Mouse (Mus musculus) lung, adult 2 months (tissue): ENCODE measurements around the gene Syce1l.

Experiments
- CTCF ChIP-seq: fragments of 200-500 bp; IDR thresholded peaks from 2 replicates; pipeline ENCODE4 v1.5.1; 2011; ENCODE audit warnings: mild to moderate bottlenecking, low read length, control low read depth; ENCODE audit not compliant: insufficient read depth
- POLR2A ChIP-seq: fragments of 200-500 bp; IDR thresholded peaks from 2 replicates; pipeline ENCODE4 v1.6.1; 2011; ENCODE audit warnings: low read depth, mild to moderate bottlenecking, control low read depth, low read length, borderline replicate concordance; ENCODE audit errors: extremely low read depth

DNA sequence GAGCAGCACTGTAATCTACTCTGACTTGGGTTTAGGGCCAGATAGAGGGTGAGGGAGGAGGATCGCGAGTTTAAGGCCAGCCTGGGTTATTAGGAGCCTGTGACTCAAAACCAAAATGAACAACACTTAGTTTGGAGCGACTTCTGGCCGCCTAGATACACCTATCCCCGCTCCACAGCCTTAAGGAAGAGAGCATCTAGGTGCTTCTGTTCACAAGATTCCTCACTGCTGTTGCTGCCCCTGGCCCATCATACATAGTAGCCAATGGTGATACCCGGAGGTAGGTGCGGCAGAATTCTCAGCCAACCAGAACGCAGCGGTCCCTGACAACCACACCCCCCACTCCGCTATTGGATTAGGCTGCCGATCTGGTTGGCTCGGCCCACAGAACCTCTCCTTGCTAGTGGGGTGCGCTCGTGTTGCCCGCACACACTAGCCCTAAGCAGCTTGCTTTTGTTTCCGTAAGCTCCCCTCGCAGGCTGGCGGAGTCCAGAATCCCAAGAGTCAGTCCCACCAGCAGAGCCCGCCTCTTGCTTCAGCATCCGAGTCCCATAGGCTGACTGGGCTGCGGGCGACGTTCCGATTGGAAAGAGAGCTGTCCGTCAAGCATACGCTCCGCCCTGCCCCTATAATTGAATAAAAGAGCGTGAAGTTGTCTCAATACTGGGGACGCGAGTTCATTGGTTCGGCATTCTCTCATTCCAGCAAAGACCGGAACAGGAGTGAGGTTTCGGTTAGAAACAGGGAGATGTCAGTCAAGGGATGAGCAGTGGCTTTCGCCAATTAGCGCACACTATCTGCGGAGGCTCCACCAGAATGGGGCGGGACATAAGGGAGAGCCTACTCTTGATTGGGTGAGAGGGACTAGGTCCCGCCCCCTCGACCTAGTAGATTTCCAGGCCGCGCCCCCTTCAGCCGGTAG lies 8.1 kb upstream of the Syce1l start, which contains the start of gene Mon1b:
- TF ChIP-seq CTCF (no peak), POLR2A (peak; percentile 63; the same call in 1 of the 2 replicates)
